Mouse (Mus musculus) embryo, embryonic 9.5 days (tissue): Measurements from ENCODE around the gene Npat.

Experiments used
- DNase-seq: peaks from one replicate; pipeline ENCODE4 v3.0.0-alpha.2; 2017; ENCODE audit errors: extremely low spot score

The Npat gene

GRCm38 (mm10) chr9:53609968-53610781 lies 73.3 kb downstream of the Npat start, which contains the start of gene Acat1:
TSS of gene Acat1 (minus strand) at chr9:53610382.
- DNase-seq: peak; percentile 80

- no peak for DNase-seq
These were observed 77.4 kb downstream of the Npat start for GRCm38 (mm10) chr9:53614286-53614685.

GRCm38 (mm10) chr9:53615246-53615645 lies 78.4 kb downstream of the Npat start:
- DNase-seq: no peak
